Mouse (Mus musculus) thymus, adult 2 months (tissue): ENCODE results near the gene Col6a3. TPM values are rescaled to one million over a fixed set of nuclear protein-coding genes. Genes with fewer than 3 reads are reported as not detected.

Experiments used
- DNase-seq: peaks from one replicate; pipeline ENCODE4 v3.0.0; 2021
- H3K27ac ChIP-seq: fragments of 200-500 bp; 2 replicates; pipeline ENCODE4 v1.5.1; 2012; ENCODE audit warnings: low read length, control low read depth; ENCODE audit not compliant: control insufficient read depth, insufficient read depth
- H3K27me3 ChIP-seq: fragments of 200-500 bp; 2 replicates; pipeline ENCODE4 v1.6.1; 2012; ENCODE audit warnings: mild to moderate bottlenecking, low read length, moderate library complexity, mixed read lengths; ENCODE audit not compliant: control insufficient read depth, insufficient read depth
- H3K36me3 ChIP-seq: fragments of 200-500 bp; 2 replicates; pipeline ENCODE4 v1.6.1; 2012; ENCODE audit warnings: mild to moderate bottlenecking, low read length, moderate library complexity; ENCODE audit not compliant: control insufficient read depth, insufficient read depth
- H3K4me1 ChIP-seq: fragments of 200-500 bp; replicated peaks from 2 replicates; pipeline ENCODE4 v1.6.1; 2012; ENCODE audit warnings: low read length; ENCODE audit not compliant: control insufficient read depth, insufficient read depth
- H3K4me3 ChIP-seq: fragments of 200-500 bp; 2 replicates; pipeline ENCODE4 v1.5.1; 2012; ENCODE audit warnings: mild to moderate bottlenecking, low read length, control low read depth, moderate library complexity; ENCODE audit not compliant: control insufficient read depth, insufficient read depth
- CTCF ChIP-seq: fragments of 200-500 bp; IDR thresholded peaks from 2 replicates; pipeline ENCODE4 v1.5.1; 2012; ENCODE audit warnings: mild to moderate bottlenecking, control low read depth, low read length, moderate library complexity, borderline replicate concordance; ENCODE audit not compliant: control insufficient read depth, poor library complexity, insufficient read depth; ENCODE audit errors: extremely low read depth
- POLR2A ChIP-seq: fragments of 200-500 bp; IDR thresholded peaks from 2 replicates; pipeline ENCODE4 v1.6.1; 2012; ENCODE audit warnings: mild to moderate bottlenecking, low read length, control low read depth, moderate library complexity; ENCODE audit not compliant: control insufficient read depth, poor library complexity, insufficient read depth; ENCODE audit errors: extremely low read depth
- WGBS: fragments of 180-500 bp; shearing (Covaris S2); methylation state at CpG from one replicate; pipeline ENCODE4 v1.1.7; 2018; 5-methylcytosine and 5-hydroxymethylcytosine counted together
- polyA plus RNA-seq: library from polyadenylated mRNA; depleted of rRNA; stranded (reverse); fragments of >200 nt; gene quantifications from 2 replicates; pipeline ENCODE4 v1.2.3, GENCODE M21; 2012

Gene Col6a3
- polyA plus RNA-seq, 1 experiment = 6.8 TPM

- no peak for DNase-seq
- 82% methylated on average over 7 of the region's 7 CpGs for WGBS
Observed at GRCm38 (mm10) chr1:90742641-90743040, 101.1 kb downstream of the Col6a3 start.

DNA sequence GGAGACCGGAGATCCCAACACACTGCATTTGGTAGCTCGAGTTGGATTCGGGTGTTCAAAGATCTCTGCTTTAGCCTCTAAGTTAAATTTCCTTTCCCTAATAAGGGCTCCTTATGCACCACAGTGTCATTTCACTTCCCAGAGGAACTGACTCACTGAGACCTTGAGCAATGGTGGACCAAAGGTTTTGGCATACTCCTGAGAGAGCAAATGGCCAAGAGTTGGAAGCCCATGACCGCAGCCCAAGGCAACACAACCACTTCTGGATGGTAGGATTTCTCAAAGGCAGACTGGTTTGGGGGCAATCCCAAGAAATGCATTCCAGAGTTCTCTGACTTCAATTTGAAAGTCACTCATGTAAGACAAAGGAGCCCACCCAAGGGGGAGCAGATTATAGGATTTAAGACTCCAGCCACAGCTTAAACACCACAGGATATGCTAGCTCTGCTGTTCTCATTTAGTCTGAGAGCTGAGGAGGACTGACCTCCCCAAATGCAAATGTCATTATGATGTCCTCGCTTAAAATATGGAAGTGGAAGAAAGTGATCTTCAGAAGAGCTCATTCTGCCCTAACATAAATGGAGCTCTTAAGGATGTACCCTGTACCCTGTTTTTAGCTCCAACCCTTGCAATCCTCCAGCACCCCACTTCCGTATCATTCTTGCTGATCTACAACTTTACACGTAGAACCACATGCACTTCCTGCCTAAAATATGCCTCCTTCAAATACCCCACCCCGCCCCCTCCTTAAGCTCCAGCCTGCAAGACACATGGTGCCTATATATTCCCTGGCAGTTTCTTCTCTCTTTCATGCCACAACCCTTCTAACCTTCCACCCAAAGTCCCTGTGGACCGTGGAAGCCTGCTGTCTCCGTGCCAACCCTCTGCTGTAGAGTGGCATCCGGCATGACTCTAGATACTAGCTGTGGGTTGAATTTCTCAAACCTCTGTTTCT is 103.3 kb downstream of the Col6a3 start:
- DNase-seq = peak; percentile 58
- H3K27ac ChIP-seq = peak overlapping the region; percentile 24; the same call in 1 of the 2 replicates
- WGBS = 72% methylated on average over 11 of the region's 11 CpGs
- no peaks in the 10 kb centered on the region for H3K27me3 ChIP-seq
- no peak for TF ChIP-seq CTCF
- no peak for TF ChIP-seq POLR2A
- no peaks in the 10 kb centered on the region for H3K36me3 ChIP-seq
- peaks cover 9% of the 10 kb centered on the region for H3K4me1 ChIP-seq
- H3K4me3 ChIP-seq = no peak overlapping the region

More at GRCm38 (mm10) chr1:90742641-90743040, 101.1 kb downstream of the Col6a3 start:
- no peaks in the 10 kb centered on the region for H3K27me3 ChIP-seq
- no peak overlapping the region for H3K4me3 ChIP-seq
- peaks cover 9% of the 10 kb centered on the region for H3K4me1 ChIP-seq
- no peak for TF ChIP-seq POLR2A
- no peak for TF ChIP-seq CTCF
- H3K36me3 ChIP-seq = no peaks in the 10 kb centered on the region
- H3K27ac ChIP-seq = no peak overlapping the region

- Histone ChIP-seq H3K36me3 (no peaks in the 10 kb centered on the region), H3K27ac (no peak overlapping the region), H3K4me1 (peaks cover 9% of the 10 kb centered on the region), H3K4me3 (no peak overlapping the region), H3K27me3 (no peaks in the 10 kb centered on the region)
- WGBS = 91% methylated on average over 2 of the region's 2 CpGs
- no peak for TF ChIP-seq POLR2A
- no peak for TF ChIP-seq CTCF
- no peak for DNase-seq
Observed at GRCm38 (mm10) chr1:90738913-90739312, 104.9 kb downstream of the Col6a3 start.

DNA sequence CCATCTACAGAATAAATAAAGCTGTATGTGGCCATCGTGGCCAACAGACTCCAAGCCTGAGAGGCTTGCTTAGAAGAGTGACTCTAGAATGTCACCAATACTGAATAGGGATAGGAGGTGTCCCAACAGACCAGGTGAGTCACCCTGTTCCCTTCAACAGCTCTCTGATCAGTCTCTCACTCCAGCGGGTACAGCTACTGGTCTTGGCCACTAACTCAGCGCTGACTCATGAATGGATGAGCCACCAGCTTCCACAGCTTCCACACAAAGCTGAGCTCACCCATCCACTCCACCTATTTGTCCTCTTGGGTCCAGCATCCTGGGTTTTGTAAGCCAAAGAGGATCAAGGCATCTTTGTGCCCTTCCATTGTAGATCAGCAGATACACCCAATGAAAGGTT is 114.3 kb downstream of the Col6a3 start:
- H3K4me3 ChIP-seq = no peak overlapping the region
- H3K4me1 ChIP-seq = no peaks in the 10 kb centered on the region
- TF ChIP-seq POLR2A (no peak), CTCF (no peak)
- H3K36me3 ChIP-seq = no peaks in the 10 kb centered on the region
- no peak for DNase-seq
- H3K27me3 ChIP-seq = no peaks in the 10 kb centered on the region
- 86% methylated on average over 3 of the region's 3 CpGs for WGBS
- H3K27ac ChIP-seq = no peak overlapping the region

GRCm38 (mm10) chr1:90723754-90724153 is 120.0 kb downstream of the Col6a3 start:
- no peak for TF ChIP-seq CTCF
- TF ChIP-seq POLR2A = no peak
- Histone ChIP-seq H3K4me1 (no peaks in the 10 kb centered on the region), H3K27ac (no peak overlapping the region), H3K4me3 (no peak overlapping the region), H3K36me3 (no peaks in the 10 kb centered on the region), H3K27me3 (no peaks in the 10 kb centered on the region)
- no peak for DNase-seq

DNA sequence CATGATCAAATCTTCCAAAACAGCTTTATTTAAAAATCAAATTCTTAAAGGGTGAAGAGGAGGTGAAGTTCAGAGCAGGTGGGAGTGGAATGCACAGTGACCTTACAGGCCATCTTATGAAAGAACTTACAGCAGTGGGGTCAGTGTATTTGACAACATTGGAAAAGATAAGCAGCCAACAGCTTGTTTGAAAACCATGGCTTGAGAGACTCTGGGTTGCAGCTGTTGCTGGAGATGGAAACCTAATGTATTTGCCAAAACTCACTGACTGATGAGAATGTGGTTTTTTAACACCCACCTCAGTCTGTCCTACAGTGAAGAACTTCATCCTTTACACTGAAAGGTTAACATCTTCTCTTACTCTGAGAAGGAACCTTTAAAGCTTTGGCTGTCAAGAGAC is 120.4 kb downstream of the Col6a3 start:
- DNase-seq = no peak
- H3K27ac ChIP-seq = no peak overlapping the region
- H3K27me3 ChIP-seq = no peaks in the 10 kb centered on the region
- no peak overlapping the region for H3K4me3 ChIP-seq
- H3K36me3 ChIP-seq = no peaks in the 10 kb centered on the region
- no peaks in the 10 kb centered on the region for H3K4me1 ChIP-seq
- TF ChIP-seq POLR2A = no peak
